Mouse (Mus musculus): Measurements from ENCODE around the gene Cdk18.

The Cdk18 gene

DNA sequence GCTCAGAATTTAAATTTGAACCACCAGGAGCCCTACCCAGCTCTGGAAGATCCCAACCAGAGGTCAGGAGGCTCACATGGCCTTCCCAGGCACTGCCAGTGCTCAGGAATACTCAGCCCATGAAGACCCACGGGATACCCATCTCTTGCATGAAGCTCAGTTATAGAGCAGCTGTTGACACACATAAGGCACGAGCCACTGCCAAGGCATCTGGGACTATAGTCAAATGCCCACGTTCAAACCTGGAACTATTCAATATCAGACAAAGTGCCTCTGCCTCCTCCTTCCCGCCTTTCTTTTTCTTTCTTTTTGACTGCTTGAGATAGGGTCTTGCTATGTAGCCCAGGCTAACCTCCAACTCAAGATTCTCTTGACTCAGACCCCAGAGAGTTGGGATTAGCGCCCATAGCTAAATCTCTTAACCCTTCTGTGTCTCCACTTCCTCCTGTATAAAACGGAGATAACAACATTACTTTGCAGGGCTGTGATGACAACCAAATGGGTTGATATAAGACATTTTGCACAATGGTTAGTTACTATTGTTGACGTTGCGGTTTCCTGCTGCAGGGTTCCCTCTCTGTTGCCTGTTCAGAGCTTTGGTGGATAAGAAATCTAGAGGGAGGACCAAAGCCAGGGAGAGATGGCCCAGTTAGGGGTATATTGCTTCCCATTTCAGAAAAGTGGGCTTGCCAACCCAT lies 73.9 kb downstream of the Cdk18 start:
- DNase-seq (ENCODE audit: low spot score in 2 of 2) = no peak

DNA sequence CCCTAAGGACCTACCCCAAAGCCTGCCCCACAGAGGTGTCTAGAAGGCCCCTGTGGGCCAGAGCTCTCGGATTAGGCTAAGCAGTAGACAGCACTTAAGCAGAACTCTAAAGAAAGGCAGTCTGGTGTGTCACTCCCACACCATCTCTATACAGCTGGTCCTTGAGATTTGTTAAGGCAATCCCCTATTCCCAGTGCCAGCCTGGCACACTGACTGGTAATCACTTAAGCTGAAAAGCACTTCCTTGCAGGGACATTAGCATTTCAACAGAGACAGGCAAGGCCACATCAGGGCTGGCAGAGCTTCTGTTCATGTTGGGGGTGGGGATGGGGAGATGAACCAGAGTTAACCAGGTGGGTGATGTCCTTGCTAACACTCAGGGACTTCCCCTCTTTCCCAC lies 74.5 kb downstream of the Cdk18 start:
- no peak for DNase-seq (ENCODE audit: low spot score in 2 of 2)

DNA sequence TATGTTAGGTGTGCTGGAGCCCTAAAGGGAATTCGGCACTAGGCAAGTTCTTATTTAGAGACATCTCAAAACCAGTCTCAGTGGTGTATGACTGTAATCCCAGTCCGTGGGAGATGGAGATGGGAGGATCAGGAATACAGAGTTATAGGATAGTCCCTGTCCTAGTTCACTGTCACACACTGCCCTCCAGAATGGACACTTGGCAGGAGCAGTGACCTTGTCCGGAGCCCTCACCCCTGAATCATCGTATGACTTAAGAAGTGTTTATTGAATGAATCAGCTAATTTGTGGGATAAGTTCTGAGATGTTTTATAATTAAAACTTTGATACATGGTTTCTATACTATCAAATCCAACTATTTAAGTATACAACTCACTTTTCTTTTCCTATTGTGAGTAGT lies 76.4 kb downstream of the Cdk18 start:
- DNase-seq (ENCODE audit: low spot score in 2 of 2) = no peak

All from thymus, postnatal 10 days (tissue).